Mouse (Mus musculus) small intestine, adult 10 weeks (tissue): ENCODE measurements around the gene Gm28551. TPM values are rescaled to one million over a fixed set of nuclear protein-coding genes. Genes with fewer than 3 reads are reported as not detected.

Experiments
- polyA plus RNA-seq: library from polyadenylated mRNA; stranded (reverse); fragments of 350-450 nt; fragmentation: Illumina TruSeq; extraction: RNeasy Lipid Tissue Mini Kit (QIAGEN cat#74804); gene quantifications from one replicate; pipeline ENCODE4 v1.2.3, GENCODE M21; 2014; ENCODE audit warnings: low replicate concordance

Gm28551 gene
- not detected for polyA plus RNA-seq

GRCm38 (mm10) chr1:53352327-53353261 is at the start of gene Gm28551, which contains the start of the genes Asdurf and Asnsd1:
Gene Gm28551 (minus strand): TSS chr1:53352667.
Gene Asdurf (minus strand): TSS chr1:53352619.
Gene Asnsd1 (minus strand): TSS chr1:53352752.

DNA sequence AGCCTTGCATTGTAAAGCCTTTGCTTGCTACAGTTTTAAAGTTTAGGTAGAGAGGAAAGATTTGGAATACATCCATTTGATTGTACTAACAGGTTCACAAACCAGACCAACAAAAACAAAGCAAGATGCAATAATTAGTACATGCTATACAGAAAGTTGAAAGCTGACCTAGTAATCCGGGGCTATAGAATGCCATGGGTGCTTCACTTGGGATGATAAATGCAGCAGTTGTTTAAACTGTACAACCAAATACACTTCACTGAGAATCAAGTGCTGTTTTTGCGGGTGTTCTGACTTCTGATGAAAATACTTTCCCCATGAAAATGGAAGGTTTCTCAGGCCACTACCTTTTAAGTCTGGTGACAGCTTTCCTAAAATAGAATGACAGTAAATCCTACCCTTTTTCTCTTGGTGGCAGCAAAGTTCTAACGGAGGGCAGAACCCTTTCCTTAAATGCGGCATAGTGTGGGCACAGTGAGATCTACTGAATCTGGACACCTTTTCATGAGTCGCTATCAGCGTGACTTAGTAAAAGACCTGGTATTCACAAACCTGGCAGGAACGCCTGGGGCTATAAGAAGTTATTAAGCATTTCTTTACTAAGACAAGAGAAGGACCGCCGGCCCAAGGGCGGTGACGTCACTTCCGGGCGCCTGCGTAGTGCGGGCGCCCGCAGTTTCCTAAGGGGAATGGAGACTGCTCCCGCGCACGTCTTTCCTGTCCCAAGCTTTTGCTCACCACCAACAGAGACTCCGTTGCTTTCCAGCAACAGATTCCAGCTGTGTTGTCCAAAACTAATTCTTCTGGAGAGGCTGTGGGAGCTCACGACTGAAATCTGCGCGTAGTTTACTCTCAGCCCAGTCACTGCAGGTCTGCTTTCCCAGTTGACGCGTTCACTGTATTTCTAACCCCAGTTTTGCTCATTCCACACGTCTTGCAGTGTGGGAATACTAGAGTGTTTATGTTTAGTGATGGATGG is 39.2 kb downstream of the Gm28551 start, which contains the start of gene Osgepl1:
Osgepl1 (plus strand) TSS at position 636 of the 979 bp plus-strand sequence.

DNA sequence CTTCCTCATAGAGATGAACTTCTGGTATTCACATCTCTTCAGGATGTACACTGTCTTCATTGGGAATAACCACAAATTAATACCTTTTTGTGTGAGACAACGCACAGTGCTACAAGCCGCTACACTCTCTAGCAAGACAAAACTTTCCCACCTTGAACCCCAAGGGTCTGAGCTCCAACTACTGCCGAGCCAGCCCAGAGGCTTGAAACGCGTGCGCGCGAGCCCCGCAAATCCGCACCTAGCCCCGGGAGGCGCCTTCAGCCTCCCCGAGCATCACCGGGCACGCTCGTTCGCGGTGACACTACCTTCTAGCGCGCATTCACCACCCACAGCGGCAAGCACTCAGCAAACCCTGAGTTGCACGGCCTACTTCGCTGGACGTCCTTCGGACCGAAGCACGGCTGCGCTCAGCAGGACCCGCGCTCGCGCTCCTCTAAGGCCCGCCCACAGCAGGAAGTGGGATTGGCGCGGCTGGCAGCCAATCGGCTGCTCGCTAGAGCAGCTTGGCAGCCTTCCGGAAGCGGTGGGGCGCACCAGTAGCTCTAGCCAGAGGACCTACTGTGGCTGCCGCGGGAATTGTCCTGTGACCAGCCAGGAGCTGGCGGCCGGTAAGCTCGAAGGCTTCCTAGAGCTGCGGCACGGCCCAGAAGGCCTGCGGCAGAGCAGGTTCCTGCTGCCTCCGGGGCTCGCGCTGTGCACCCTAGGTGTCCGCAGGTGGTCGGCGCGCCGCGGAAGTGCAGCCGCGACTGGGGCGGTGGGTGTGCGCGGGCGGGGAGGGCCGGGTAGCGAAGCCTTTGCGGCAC is 55.7 kb downstream of the Gm28551 start, which contains the start of the genes Pms1, Ormdl1 and Gm28778:
Pms1 (minus strand) TSS at position 438 of the 803 bp plus-strand sequence.
Ormdl1 (plus strand) TSS at position 515 of the 803 bp plus-strand sequence.
Gm28778 (plus strand) TSS at position 531 of the 803 bp plus-strand sequence.

Other genes starting within 250 kb of the Gm28551 start
- gene 1700019A02Rik, start 165.0 kb downstream of the Gm28551 start, polyA plus RNA-seq, result not detected
- 7.9 TPM for gene Pms1, start 55.6 kb downstream of the Gm28551 start, polyA plus RNA-seq
- gene Ormdl1, start 55.6 kb downstream of the Gm28551 start, polyA plus RNA-seq, result 105 TPM
- gene Gm28778, start 55.6 kb downstream of the Gm28551 start, polyA plus RNA-seq, result not detected
- gene Osgepl1, start 39.0 kb downstream of the Gm28551 start, polyA plus RNA-seq, result 49.3 TPM
- gene Asdurf, start within 50 bp of the Gm28551 start, polyA plus RNA-seq, result 160 TPM
- 80.6 TPM for gene Asnsd1, start 85 bp upstream of the Gm28551 start, polyA plus RNA-seq